Mouse (Mus musculus): Measurements from ENCODE around the gene Capn13. TPM values are rescaled to one million over a fixed set of nuclear protein-coding genes. Genes with fewer than 3 reads are reported as not detected.
"Not testable (repeated sequence)": the region's sequence is repeated elsewhere in the genome, so short reads cannot be mapped to it uniquely, and the experiment has no call there.

Capn13 gene
- polyA plus RNA-seq, 1 experiment from 2014 or later: 0.27 TPM

- no peaks in the 10 kb centered on the region for H3K9me3 ChIP-seq (ENCODE audit: control insufficient read depth, low read depth, low read length)
- WGBS: 88% methylated on average over 2 of the region's 2 CpGs
- H3K4me2 ChIP-seq (replicated peaks; ENCODE audit: low read depth, low read length): no peak overlapping the region
- H3K27ac ChIP-seq (ENCODE audit: low read length): no peak overlapping the region
- H3K36me3 ChIP-seq (ENCODE audit: control insufficient read depth, insufficient read depth, low read length): no peaks in the 10 kb centered on the region
- no peak overlapping the region for H3K9ac ChIP-seq (replicated peaks; ENCODE audit: low read depth, low read length)
- no peaks in the 10 kb centered on the region for H3K27me3 ChIP-seq (ENCODE audit: control insufficient read depth, insufficient read depth, low read length)
- no peak for ATAC-seq (ENCODE audit: insufficient number of reproducible peaks, insufficient read depth, low FRiP score, low read depth)
- no peak overlapping the region for H3K4me3 ChIP-seq (ENCODE audit: low read depth, low read length)
- H3K4me1 ChIP-seq (ENCODE audit: control insufficient read depth, insufficient read depth, low read length): 0 out of 2 replicates have a peak, but pooled peaks cover 5% of the 10 kb centered on the region
Observed at GRCm38 (mm10) chr17:73262558-73262957, 138.1 kb downstream of the Capn13 start.

GRCm38 (mm10) chr17:73259258-73259657 is 141.4 kb downstream of the Capn13 start:
- not testable (repeated sequence) for H3K27me3 ChIP-seq (ENCODE audit: control insufficient read depth, insufficient read depth, low read length); ATAC-seq (ENCODE audit: insufficient number of reproducible peaks, insufficient read depth, low FRiP score, low read depth); H3K36me3 ChIP-seq (ENCODE audit: control insufficient read depth, insufficient read depth, low read length); H3K9ac ChIP-seq (replicated peaks; ENCODE audit: low read depth, low read length); H3K4me3 ChIP-seq (ENCODE audit: low read depth, low read length); H3K9me3 ChIP-seq (ENCODE audit: control insufficient read depth, low read depth, low read length); H3K27ac ChIP-seq (ENCODE audit: low read length); H3K4me1 ChIP-seq (ENCODE audit: control insufficient read depth, insufficient read depth, low read length); H3K4me2 ChIP-seq (replicated peaks; ENCODE audit: low read depth, low read length)
- 88% methylated on average over 5 of the region's 5 CpGs for WGBS

GRCm38 (mm10) chr17:73258620-73259019 is 142.0 kb downstream of the Capn13 start:
- Histone ChIP-seq H3K4me2 (replicated peaks; ENCODE audit: low read depth, low read length) (no peak overlapping the region), H3K27ac (ENCODE audit: low read length) (no peak overlapping the region), H3K9me3 (ENCODE audit: control insufficient read depth, low read depth, low read length) (no peaks in the 10 kb centered on the region), H3K36me3 (ENCODE audit: control insufficient read depth, insufficient read depth, low read length) (no peaks in the 10 kb centered on the region), H3K4me1 (ENCODE audit: control insufficient read depth, insufficient read depth, low read length) (0 out of 2 replicates have a peak, but pooled peaks cover 5% of the 10 kb centered on the region), H3K9ac (replicated peaks; ENCODE audit: low read depth, low read length) (no peak overlapping the region), H3K27me3 (ENCODE audit: control insufficient read depth, insufficient read depth, low read length) (no peaks in the 10 kb centered on the region), H3K4me3 (ENCODE audit: low read depth, low read length) (no peak overlapping the region)
- ATAC-seq (ENCODE audit: insufficient number of reproducible peaks, insufficient read depth, low FRiP score, low read depth): no peak
- WGBS: 36% methylated on average over 12 of the region's 12 CpGs

Data from stomach, embryonic 14.5 days (tissue).